23 mouse cellular contexts compared by ENCODE assay signal in genomic region chr5:24063545-24063944, GRCm38 (mm10).
"Had no signal": no experiment of that assay in that cellular context is flagged by ENCODE, and none has a peak within 500 bp of the region (broad histone marks: within the 10 kb centered on the region; RNA-seq: fewer than 3 reads in every experiment).

No protein-coding gene starts in this region.

- H3K27ac ChIP-seq: heart, embryonic 13.5 days; heart, embryonic 15.5 days; hindbrain, embryonic 13.5 days; hindbrain, embryonic 15.5 days; hindbrain, postnatal 0 days; kidney, embryonic 15.5 days; kidney, postnatal 0 days; limb, embryonic 12.5 days; limb, embryonic 15.5 days; liver, embryonic 13.5 days had no signal

- H3K4me3 ChIP-seq: heart, embryonic 13.5 days; heart, embryonic 15.5 days; hindbrain, embryonic 13.5 days; hindbrain, embryonic 15.5 days; kidney, embryonic 15.5 days; limb, embryonic 12.5 days; limb, embryonic 15.5 days; liver, embryonic 13.5 days had no signal

- DNase-seq: gastrocnemius, postnatal 14 days; gastrocnemius, postnatal 36 days; heart, adult 18-20 months; heart, postnatal 14 days; heart, postnatal 36 days; kidney, adult 11 months; kidney, adult 2 months; kidney, adult 9 months; kidney, postnatal 14 days; kidney, postnatal 36 days; layer of hippocampus, adult 9-11 months; layer of hippocampus, postnatal 36 days; left cerebral cortex, postnatal 4 days; liver, embryonic 13.5 days had no signal

- H3K27me3 ChIP-seq: heart, embryonic 13.5 days; heart, embryonic 15.5 days; hindbrain, embryonic 13.5 days; hindbrain, embryonic 15.5 days; kidney, embryonic 15.5 days; limb, embryonic 12.5 days; limb, embryonic 15.5 days; liver, embryonic 13.5 days had no signal

- H3K36me3 ChIP-seq: heart, embryonic 13.5 days; heart, embryonic 15.5 days; hindbrain, embryonic 13.5 days; hindbrain, embryonic 15.5 days; kidney, embryonic 15.5 days; limb, embryonic 12.5 days; limb, embryonic 15.5 days; liver, embryonic 13.5 days had no signal

- H3K4me1 ChIP-seq: heart, embryonic 15.5 days; hindbrain, embryonic 13.5 days; hindbrain, embryonic 15.5 days; kidney, embryonic 15.5 days; limb, embryonic 12.5 days; limb, embryonic 15.5 days; liver, embryonic 13.5 days had no signal
